Mouse (Mus musculus) Patski (cell line): ENCODE results near the gene Rnf144b. TPM values are rescaled to one million over a fixed set of nuclear protein-coding genes. Genes with fewer than 3 reads are reported as not detected.

ENCODE experiments used
- ATAC-seq: fragments of 100-300 bp; one replicate; pipeline ENCODE4 v1.8.0; 2021
- CTCF ChIA-PET: fragments of 350-600 bp; sonication (Branson Sonifier 250); formaldehyde crosslinking; loops from one replicate; lab custom pipeline; 2022; ENCODE audit warnings: inconsistent platforms; lab: Charles Lee
- POLR2A ChIA-PET: fragments of 350-600 bp; sonication (Branson Sonifier 250); formaldehyde crosslinking; loops from one replicate; lab custom pipeline; 2022; ENCODE audit warnings: antibody characterized with exemption, inconsistent platforms; lab: Charles Lee
- DNase-seq: peaks from one replicate; pipeline ENCODE4 v3.0.0-alpha.2; 2011; ENCODE audit warnings: low read depth, low spot score
- H3K27me3 ChIP-seq: fragments of 371-371 bp; one replicate; pipeline ENCODE4 v1.5.1; 2021
- CTCF ChIP-seq: fragments of 100-300 bp; IDR thresholded peaks from one replicate; pipeline ENCODE4 v1.5.1; 2021
- in situ Hi-C: fragments of 300-500 bp; cut with MboI; formaldehyde crosslinking; loops from 3 replicates; pipeline ENCODE4 v1.11.1; 2018; ENCODE audit warnings: low pct_unique_long_range_greater_than_20kb, mixed read lengths
- polyA plus RNA-seq: library from polyadenylated mRNA; unstranded; gene quantifications from one replicate; pipeline ENCODE4 v1.2.3, GENCODE M21; 2021

The Rnf144b gene
- polyA plus RNA-seq, 1 experiment from 2014 or later = 4.1 TPM

DNA sequence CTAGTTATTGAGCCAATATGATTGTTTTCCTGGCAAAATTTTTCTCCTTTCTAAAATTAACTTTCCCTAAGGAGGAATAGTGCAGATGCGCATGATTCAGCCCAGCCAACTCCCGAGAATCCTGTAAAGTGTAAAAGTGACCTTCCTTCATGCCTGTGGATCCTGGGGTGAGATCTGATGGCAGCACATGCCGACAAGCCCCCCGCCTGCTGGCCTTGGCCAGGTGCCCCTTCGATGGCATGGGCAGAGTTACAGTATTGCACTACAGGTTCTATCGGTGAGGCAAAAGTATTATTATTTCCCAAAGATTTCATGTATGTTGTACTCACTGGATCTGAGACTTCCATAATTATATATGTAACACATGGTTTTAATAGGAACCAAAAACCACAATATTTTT, 2.5 kb downstream of the Rnf144b start:
- CTCF ChIA-PET = no interaction called here
- in situ Hi-C loops = loop anchor here (25.0 kb wide), 2 partner anchors 462 to 1137 kb away; partner anchors contain the start of gene Id4
- no peaks in the 10 kb centered on the region for H3K27me3 ChIP-seq
- no peak for ATAC-seq
- POLR2A ChIA-PET = no interaction called here
- no peak for DNase-seq
- TF ChIP-seq CTCF = no peak

DNA sequence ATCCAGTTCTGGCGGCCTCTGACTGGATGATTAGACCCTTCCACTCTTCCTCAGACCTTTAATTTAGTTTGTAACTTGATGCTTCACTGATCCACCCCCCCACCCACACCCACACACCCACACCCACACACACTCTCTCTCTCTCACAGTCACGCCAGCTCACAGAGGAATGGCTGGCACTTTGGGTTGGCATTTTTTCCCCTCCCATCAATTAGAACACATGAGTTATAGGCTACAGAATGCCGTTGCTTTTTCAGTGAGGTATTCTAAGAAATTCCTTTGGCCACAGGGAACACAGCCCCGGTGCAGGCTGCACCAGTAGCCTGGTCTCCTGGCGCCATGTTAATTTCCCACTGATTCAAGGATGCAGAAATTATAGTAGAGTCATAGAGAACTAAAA, 3.1 kb downstream of the Rnf144b start:
- TF ChIP-seq CTCF = no peak
- CTCF ChIA-PET = no interaction called here
- DNase-seq (no peak), ATAC-seq (peak; percentile 70)
- in situ Hi-C loops = loop anchor here (25.0 kb wide), 2 partner anchors 462 to 1137 kb away; partner anchors contain the start of gene Id4
- no peaks in the 10 kb centered on the region for H3K27me3 ChIP-seq
- POLR2A ChIA-PET = no interaction called here

DNA sequence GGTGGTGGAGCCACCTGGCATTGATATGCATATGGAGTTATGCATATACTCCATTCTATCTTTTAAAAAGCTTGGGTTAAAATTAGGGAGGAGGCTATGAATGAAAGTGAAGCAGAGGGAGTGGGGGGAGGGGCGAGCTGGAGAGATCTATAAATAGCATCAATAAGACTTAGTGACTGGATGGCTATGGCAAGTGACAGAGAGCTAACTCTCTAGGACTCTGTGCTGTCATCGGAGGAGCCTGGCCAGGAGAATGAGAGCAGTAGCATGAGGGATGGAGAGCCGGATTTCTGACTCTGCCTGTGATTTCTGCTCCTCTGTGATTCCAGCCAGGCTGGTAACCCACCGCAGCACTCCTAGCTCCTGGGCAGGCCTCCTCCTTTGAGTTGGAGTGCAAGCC, 6.6 kb downstream of the Rnf144b start:
- H3K27me3 ChIP-seq = no peaks in the 10 kb centered on the region
- in situ Hi-C loops = loop anchor here (25.0 kb wide), 2 partner anchors 458 to 1133 kb away; partner anchors contain the start of gene Id4
- ChIA-PET POLR2A (no interaction called here), CTCF (no interaction called here)
- ATAC-seq (no peak), DNase-seq (no peak)
- TF ChIP-seq CTCF = no peak

DNA sequence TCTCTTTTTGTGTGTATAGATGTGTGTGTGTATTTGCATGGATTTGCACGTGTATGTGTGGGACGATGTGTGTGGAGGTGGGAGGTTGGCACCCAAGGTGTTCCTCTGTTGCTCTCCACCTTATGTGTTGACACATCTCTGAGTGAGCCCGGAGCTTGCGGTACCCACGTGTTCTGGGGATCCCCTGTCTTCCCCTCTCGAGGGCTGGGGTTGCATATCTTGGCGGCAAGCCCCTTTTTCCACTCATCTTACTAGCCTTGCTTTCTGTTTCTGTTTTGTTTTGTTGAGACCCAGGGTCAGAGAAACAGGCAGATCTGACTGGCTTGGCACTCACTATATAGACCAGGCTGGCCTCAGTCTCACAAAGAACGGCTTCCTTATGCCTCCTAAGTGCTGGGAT, 10.6 kb downstream of the Rnf144b start:
- ChIA-PET CTCF (no interaction called here), POLR2A (no interaction called here)
- in situ Hi-C loops = loop anchor here (25.0 kb wide), 2 partner anchors 454 to 1129 kb away; partner anchors contain the start of gene Id4
- no peak for ATAC-seq
- H3K27me3 ChIP-seq = no peaks in the 10 kb centered on the region
- DNase-seq = no peak
- no peak for TF ChIP-seq CTCF

DNA sequence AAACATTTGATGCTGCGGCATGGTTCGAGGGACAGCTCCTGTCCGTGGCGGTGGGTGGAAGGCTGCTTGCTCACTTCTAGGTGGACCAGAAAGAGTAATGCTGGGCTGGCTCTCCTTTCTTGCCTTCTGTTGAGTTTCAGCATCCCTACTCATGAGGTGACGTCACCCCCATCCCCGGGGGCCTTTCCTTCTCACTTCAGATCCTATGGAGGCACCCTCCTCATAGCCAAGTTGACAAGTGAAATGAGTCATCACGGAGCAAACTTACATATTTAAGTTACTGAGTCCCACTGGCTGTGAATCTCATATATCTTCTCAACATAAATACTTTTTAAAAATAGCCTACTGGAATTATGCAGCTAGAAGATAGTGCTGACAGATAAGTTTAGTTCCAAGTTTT, 12.4 kb downstream of the Rnf144b start:
- no peak for ATAC-seq
- in situ Hi-C loops = loop anchor here (25.0 kb wide), 2 partner anchors 452 to 1127 kb away; partner anchors contain the start of gene Id4
- no peak for TF ChIP-seq CTCF
- CTCF ChIA-PET = no interaction called here
- no peaks in the 10 kb centered on the region for H3K27me3 ChIP-seq
- POLR2A ChIA-PET = no interaction called here
- DNase-seq = no peak

DNA sequence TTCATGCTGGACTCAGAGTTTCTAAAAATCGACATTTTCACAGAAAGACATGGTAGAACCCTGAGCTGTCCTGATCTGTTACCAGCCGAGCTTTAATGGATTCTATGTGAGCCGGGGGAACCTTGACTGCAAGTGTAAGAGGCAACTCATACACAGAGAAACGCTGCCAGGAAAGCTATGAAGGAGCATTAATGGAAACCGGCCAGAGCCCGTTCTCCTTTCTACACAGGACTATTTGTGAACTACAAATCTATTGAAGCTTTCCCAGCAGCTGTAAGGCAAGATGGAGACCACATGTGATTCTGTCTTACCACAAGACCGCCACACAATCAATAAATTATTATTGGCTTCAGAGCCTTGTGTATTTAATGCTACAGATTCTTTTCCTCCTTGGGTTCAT, 13.3 kb downstream of the Rnf144b start:
- DNase-seq = no peak

DNA sequence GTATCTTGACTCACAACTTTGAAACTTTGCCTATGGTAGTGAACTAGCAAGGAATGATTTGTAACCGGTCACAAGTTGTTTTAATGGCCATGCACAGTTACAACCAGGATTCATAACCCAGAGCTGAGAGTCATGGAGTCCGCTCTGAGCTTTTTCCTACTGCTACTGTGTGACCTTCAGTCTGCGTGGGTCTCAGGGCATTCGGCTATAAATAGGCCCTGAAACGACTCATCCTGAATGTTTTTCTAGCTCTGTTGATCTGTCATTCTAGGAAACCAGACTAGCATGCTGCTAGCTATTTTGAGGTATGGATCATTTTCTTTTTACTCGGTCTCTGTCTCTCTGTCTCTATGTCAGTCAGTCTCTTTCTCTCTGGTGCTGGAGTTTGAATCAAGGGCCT, 20.3 kb downstream of the Rnf144b start:
- DNase-seq (no peak), ATAC-seq (no peak)
- H3K27me3 ChIP-seq = no peaks in the 10 kb centered on the region
- in situ Hi-C loops = loop anchor here (25.0 kb wide), 2 partner anchors 445 to 1120 kb away; partner anchors contain the start of gene Id4
- TF ChIP-seq CTCF = no peak
- CTCF ChIA-PET = no interaction called here
- POLR2A ChIA-PET = no interaction called here

More for the DNA sequence above, 13.3 kb downstream of the Rnf144b start:
- H3K27me3 ChIP-seq = no peaks in the 10 kb centered on the region
- CTCF ChIA-PET = no interaction called here
- TF ChIP-seq CTCF = no peak
- in situ Hi-C loops = loop anchor here (25.0 kb wide), 2 partner anchors 452 to 1127 kb away; partner anchors contain the start of gene Id4
- ATAC-seq = no peak
- POLR2A ChIA-PET = no interaction called here

DNA sequence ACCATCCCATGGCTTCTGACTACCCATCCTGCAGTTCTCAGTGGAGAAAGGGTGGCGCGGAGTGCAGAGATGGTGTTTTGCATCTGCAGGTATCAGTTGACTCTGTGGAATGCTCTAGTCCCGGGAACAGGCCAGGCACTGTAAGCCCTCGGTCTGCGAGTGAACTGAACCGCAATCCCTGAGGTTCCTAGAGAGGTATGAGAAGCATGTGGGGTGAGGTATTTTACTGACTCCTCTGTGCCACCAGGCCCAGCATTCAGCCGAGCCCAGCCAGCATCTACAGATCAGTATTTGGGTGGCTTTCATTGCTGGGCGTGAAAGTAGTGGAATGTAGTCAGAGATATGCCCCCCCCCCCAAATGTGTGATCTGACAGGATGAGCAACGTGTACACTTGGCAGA, 23.5 kb downstream of the Rnf144b start:
- H3K27me3 ChIP-seq = no peaks in the 10 kb centered on the region
- CTCF ChIA-PET = no interaction called here
- in situ Hi-C loops = loop anchor here (5.0 to 25.0 kb wide), 3 partner anchors 141 to 1116 kb away; partner anchors contain the start of gene Id4
- peak; percentile 47 for DNase-seq
- peak; percentile 98 for ATAC-seq
- TF ChIP-seq CTCF = no peak
- POLR2A ChIA-PET = interaction anchor here (0.9 kb wide), 1 partner anchor 102 kb away, joined by 3 read pairs; no protein-coding TSS in a partner anchor

DNA sequence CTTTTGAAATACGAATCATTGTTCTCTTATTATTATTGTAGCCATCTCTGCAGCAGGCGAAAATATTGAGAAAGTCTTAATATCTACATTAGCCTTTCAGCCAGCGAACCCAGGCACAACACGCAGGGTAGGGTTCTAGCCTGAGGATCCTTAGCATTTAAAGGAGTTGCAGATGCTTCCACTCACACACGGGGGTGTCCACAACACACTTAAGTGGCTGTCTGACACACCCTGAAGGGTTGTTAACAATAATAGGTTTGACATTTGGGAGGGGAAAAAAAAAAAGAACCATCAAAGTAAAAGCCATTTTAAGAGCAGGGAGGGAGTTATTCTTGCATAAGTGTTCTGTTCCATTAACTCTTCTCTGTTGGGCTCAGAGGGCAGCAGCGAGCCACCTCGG, 23.9 kb downstream of the Rnf144b start:
- in situ Hi-C loops = loop anchor here (5.0 to 25.0 kb wide), 3 partner anchors 141 to 1116 kb away; partner anchors contain the start of gene Id4
- POLR2A ChIA-PET = no interaction called here
- DNase-seq (no peak), ATAC-seq (peak; percentile 10)
- no peak for TF ChIP-seq CTCF
- no peaks in the 10 kb centered on the region for H3K27me3 ChIP-seq
- CTCF ChIA-PET = no interaction called here

DNA sequence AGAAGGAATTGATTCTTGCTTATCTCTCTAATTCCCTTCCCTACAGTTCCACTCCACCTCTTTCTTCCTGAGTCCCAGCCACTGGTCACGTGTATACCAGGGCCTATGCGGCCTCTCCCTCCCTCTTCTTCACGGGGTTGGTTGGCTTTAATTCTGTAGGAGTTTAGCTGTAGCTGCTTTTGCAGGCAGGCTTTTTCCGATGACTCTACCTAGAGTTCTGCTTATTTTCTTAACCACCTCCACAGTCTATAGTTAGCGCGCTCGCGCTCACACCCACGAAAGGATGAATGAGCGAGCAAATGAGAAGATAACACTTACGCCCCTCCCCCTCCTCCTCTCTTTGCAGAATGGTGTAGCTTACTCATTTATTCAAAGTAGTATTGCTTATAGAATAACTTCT, 26.1 kb downstream of the Rnf144b start:
- in situ Hi-C loops = loop anchor here (5.0 to 25.0 kb wide), 3 partner anchors 139 to 1114 kb away; partner anchors contain the start of gene Id4
- DNase-seq (no peak), ATAC-seq (no peak)
- CTCF ChIA-PET = interaction anchor here (1.4 to 1.8 kb wide), 2 partner anchors 29 to 138 kb away, joined by 3 to 6 read pairs; no protein-coding TSS in a partner anchor
- POLR2A ChIA-PET = no interaction called here
- TF ChIP-seq CTCF = no peak
- H3K27me3 ChIP-seq = no peaks in the 10 kb centered on the region

DNA sequence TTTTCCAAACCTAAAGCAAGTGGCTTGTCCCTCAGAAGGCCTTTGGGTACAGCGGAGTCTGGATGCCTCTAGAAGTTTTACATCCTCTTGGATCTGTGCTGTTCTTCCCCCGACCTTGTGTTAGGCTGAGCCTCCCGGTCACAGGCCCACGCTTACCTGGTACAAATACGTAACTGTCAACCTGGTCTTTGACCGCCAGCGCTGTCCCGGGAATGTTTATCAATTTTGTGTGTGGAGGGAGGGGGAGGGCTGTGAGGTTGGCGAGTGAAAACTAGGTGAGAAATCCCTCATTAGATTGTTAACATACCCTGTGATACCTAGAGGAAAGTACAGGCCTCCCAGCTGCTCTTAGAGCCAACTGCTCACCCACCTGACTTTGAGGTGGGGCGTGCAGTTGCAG, 27.5 kb downstream of the Rnf144b start:
- ATAC-seq = no peak
- no peak for TF ChIP-seq CTCF
- POLR2A ChIA-PET = no interaction called here
- in situ Hi-C loops = loop anchor here (5.0 to 25.0 kb wide), 3 partner anchors 137 to 1112 kb away; partner anchors contain the start of gene Id4
- CTCF ChIA-PET = no interaction called here
- DNase-seq = no peak
- H3K27me3 ChIP-seq = no peaks in the 10 kb centered on the region
